Mouse (Mus musculus) liver, embryonic 12.5 days (tissue): ENCODE measurements at regions not wholly inside any gene's neighbourhood (a gene's known extent, or its start where the extent isn't known, plus 50 kb on each side); places are given as distances from the start of the nearest gene placed in this dataset.

Experiments used
- ATAC-seq: fragments of 200-750 bp; cut with Nextera tagmentation; 2 replicates; pipeline ENCODE4 v1.8.0; 2017; ENCODE audit warnings: moderate number of reproducible peaks, mild to moderate bottlenecking, moderate library complexity
- H3K27ac ChIP-seq: fragments of 300-500 bp; sonication (generic); 2 replicates; pipeline ENCODE4 v1.5.1; 2016; ENCODE audit warnings: mild to moderate bottlenecking
- H3K27me3 ChIP-seq: fragments of 300-500 bp; sonication (generic); replicated peaks from 2 replicates; pipeline ENCODE4 v1.6.1; 2016; ENCODE audit warnings: mild to moderate bottlenecking, moderate library complexity
- H3K36me3 ChIP-seq: fragments of 300-500 bp; sonication (generic); 2 replicates; pipeline ENCODE4 v1.6.1; 2016; ENCODE audit warnings: mild to moderate bottlenecking, moderate library complexity
- H3K4me1 ChIP-seq: fragments of 300-500 bp; sonication (generic); 2 replicates; pipeline ENCODE4 v1.6.1; 2016
- H3K4me2 ChIP-seq: fragments of 300-500 bp; sonication (generic); 2 replicates; pipeline ENCODE4 v1.6.1; 2016; ENCODE audit warnings: mild to moderate bottlenecking, moderate library complexity
- H3K4me3 ChIP-seq: fragments of 300-500 bp; sonication (generic); 2 replicates; pipeline ENCODE4 v1.5.1; 2016; ENCODE audit warnings: mild to moderate bottlenecking, moderate library complexity
- H3K9ac ChIP-seq: fragments of 300-500 bp; sonication (generic); 2 replicates; pipeline ENCODE4 v1.6.1; 2016; ENCODE audit warnings: mild to moderate bottlenecking, moderate library complexity
- H3K9me3 ChIP-seq: fragments of 300-500 bp; sonication (generic); replicated peaks from 2 replicates; pipeline ENCODE4 v1.6.1; 2016; ENCODE audit warnings: mild to moderate bottlenecking, moderate library complexity
- WGBS: fragments of 180-500 bp; shearing (Covaris S2); methylation state at CpG from one replicate; pipeline ENCODE4 v1.1.7; 2016; ENCODE audit not compliant: insufficient replicate concordance; 5-methylcytosine and 5-hydroxymethylcytosine counted together

- Histone ChIP-seq H3K36me3 (no peaks in the 10 kb centered on the region), H3K27me3 (no peaks in the 10 kb centered on the region), H3K27ac (no peak overlapping the region), H3K4me2 (no peak overlapping the region), H3K9ac (no peak overlapping the region), H3K4me1 (peaks cover 8% of the 10 kb centered on the region), H3K9me3 (no peaks in the 10 kb centered on the region), H3K4me3 (no peak overlapping the region)
- ATAC-seq = no peak
- 65% methylated on average over 6 of the region's 6 CpGs for WGBS
Measured at GRCm38 (mm10) chr14:105805762-105806161, 90.9 kb downstream of the Spry2 start.

GRCm38 (mm10) chr14:105805362-105805761 lies 91.3 kb downstream of the Spry2 start:
- no peak overlapping the region for H3K4me2 ChIP-seq
- H3K27me3 ChIP-seq = no peaks in the 10 kb centered on the region
- no peak overlapping the region for H3K9ac ChIP-seq
- no peaks in the 10 kb centered on the region for H3K9me3 ChIP-seq
- H3K27ac ChIP-seq = no peak overlapping the region
- no peak for ATAC-seq
- WGBS = 38% methylated on average over 5 of the region's 5 CpGs
- no peak overlapping the region for H3K4me3 ChIP-seq
- H3K4me1 ChIP-seq = peaks cover 8% of the 10 kb centered on the region
- H3K36me3 ChIP-seq = no peaks in the 10 kb centered on the region

DNA sequence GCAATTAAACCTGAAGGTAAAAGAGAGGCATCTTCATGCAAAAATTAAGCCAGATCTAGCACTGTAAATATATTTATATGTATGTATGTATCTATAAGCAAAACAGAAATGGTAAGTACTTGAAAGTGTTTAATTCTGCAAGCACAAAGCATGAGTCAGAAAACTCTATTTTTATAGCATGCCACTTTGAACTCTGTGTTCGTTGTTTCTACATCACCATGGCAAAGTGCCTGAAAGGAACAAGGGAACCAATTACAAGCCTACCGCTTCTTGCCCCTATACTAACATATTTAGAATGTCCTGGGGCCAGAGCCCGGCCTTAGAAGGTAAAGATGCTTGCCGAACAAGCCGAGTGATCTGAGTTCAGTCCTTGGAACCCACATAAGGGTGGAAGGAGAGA lies 91.9 kb downstream of the Spry2 start:
- WGBS = 73% methylated on average over 5 of the region's 5 CpGs
- Histone ChIP-seq H3K4me2 (no peak overlapping the region), H3K27ac (no peak overlapping the region), H3K4me3 (no peak overlapping the region), H3K9me3 (no peaks in the 10 kb centered on the region), H3K9ac (no peak overlapping the region), H3K36me3 (no peaks in the 10 kb centered on the region), H3K4me1 (peaks cover 8% of the 10 kb centered on the region), H3K27me3 (no peaks in the 10 kb centered on the region)
- no peak for ATAC-seq

DNA sequence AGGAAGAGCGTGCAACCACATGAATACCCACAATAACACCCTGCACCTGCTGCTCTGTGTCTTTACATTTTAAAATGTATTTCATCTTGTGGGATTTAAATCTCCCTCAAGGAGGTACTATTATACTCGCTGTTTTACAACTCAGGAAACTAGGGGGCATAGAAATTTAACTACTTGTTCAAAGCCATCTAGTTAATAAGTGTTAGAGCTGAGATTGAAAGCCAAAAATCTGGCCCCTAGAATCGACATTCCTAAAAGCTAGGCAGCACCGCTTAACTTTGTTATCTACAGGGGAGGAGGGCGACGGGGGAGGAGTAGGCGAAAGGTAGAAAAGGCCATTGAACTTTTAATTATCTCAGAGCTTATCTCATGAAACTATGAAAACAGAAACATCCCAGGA lies 93.3 kb downstream of the Spry2 start:
- Histone ChIP-seq H3K4me2 (peak overlapping the region; percentile 56), H3K4me1 (peaks cover 8% of the 10 kb centered on the region), H3K27ac (peak overlapping the region; percentile 2; the same call in 1 of the 2 replicates), H3K9me3 (no peaks in the 10 kb centered on the region), H3K9ac (no peak overlapping the region), H3K36me3 (no peaks in the 10 kb centered on the region), H3K27me3 (no peaks in the 10 kb centered on the region), H3K4me3 (0 out of 2 replicates have a peak overlapping the region, but pooled peaks have one; percentile 4)
- WGBS = 24% methylated on average over 7 of the region's 7 CpGs
- ATAC-seq = no peak

DNA sequence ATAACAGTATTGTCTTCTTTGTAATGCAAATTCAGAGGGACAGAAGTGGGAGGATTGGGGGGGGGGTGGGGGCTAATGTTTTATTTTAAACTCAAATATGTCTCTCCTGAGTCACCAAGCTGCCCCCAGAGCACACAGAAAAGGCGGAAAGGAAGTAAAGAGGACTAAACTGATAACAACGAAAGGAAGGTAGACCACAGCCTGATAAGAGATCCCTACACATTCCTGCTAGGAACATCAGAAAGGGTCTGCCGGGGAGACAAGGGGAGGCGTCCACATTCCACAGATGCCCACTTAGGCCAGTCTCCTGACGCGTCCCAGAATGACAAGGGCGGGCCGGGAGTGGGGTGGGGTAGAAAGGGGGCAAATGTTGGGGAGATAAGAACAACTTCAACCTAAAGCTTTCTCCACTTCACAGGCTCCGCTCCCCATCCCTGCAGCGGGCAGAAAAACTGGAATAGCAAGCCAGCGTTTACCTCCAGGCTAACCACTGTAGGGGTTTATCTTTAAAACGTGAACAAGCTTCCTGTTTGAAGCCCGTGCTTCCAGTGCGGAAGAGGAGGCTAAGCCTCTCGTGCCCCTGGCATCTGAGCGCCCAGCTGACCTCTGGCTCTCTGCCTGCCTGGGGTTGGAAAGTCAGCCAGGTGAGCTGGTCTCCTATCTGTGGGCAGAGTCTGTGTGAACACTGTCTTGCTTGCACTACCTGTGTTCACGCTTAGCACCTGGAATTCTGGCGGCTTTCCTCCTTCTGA lies 93.9 kb downstream of the Spry2 start:
- peak overlapping the region; percentile 4; the same call in 1 of the 2 replicates for H3K4me3 ChIP-seq

DNA sequence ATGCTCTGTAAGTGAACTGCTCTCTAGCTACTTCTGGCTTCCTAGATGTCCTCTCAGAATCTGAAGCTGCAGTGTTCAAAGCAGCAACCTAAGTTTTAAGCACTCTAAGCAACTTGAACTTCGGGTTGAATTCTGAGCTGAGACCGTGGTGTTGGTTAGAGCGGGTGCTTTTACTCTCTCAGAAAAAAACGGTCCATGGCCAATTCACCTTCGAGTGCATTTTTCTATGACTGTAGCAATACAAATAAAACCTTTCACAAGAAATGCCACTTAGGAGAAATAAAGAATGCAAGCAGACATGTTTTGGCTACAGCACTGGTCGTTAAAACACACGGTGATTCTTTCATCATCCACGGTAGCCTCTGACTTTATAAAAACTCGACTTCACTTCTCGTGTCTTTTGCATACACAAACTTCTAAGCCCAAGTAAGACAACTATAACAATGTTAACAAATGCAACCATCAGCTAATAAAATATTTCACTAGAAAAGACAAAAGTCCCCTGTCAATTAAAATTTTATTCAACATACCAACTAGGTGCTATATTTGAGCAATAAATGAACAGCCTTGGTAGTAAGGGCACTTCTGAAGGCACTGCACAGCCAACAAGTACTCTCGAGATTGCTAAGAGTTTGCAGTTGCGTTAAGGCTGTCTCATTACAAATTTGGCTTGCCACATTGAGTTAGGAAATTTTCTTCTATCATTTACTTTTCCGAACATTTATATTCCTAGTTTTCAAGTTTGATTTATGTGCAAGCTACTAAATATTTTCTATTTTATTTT lies 96.3 kb downstream of the Spry2 start:
- no peak overlapping the region for H3K4me2 ChIP-seq
- no peaks in the 10 kb centered on the region for H3K27me3 ChIP-seq
- H3K27ac ChIP-seq = no peak overlapping the region
- no peak overlapping the region for H3K4me3 ChIP-seq
- no peak overlapping the region for H3K9ac ChIP-seq
- no peak for ATAC-seq
- no peaks in the 10 kb centered on the region for H3K36me3 ChIP-seq
- peaks cover 8% of the 10 kb centered on the region for H3K4me1 ChIP-seq
- 79% methylated on average over 13 of the region's 13 CpGs for WGBS
- no peaks in the 10 kb centered on the region for H3K9me3 ChIP-seq

More for the DNA sequence above, 93.9 kb downstream of the Spry2 start:
- Histone ChIP-seq H3K9ac (no peak overlapping the region), H3K4me2 (peak overlapping the region; percentile 56), H3K9me3 (no peaks in the 10 kb centered on the region), H3K27me3 (no peaks in the 10 kb centered on the region), H3K36me3 (no peaks in the 10 kb centered on the region), H3K4me1 (peaks cover 8% of the 10 kb centered on the region), H3K27ac (peak overlapping the region; percentile 2)
- ATAC-seq = 0 out of 2 replicates have a peak, but pooled peaks have one; percentile 46
- 3% methylated on average over 18 of the region's 18 CpGs for WGBS

DNA sequence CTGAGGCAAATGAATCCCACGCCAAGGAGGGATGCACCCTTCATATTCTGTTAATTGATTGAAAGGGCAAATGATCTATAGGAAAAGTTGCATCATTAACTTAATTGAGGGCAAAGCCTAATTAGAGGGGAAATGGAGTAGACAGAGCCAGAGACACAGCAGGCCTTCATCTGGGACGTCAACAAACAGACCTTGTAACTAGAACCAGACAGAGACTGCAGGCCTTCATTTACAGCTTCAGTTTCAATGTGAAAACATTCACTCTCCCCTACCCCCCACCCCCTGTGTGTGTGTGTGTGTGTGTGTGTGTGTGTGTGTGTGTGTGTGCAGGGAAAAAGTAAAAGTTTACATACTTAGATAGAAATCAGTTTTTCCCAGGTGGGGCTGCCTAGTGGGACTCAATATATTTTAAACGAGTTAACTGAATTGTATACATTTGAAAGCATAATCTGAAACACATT lies 97.2 kb downstream of the Spry2 start:
- 48% methylated on average over 3 of the region's 3 CpGs for WGBS
- H3K36me3 ChIP-seq = no peaks in the 10 kb centered on the region
- ATAC-seq = no peak
- no peak overlapping the region for H3K9ac ChIP-seq
- H3K27me3 ChIP-seq = no peaks in the 10 kb centered on the region
- no peak overlapping the region for H3K4me2 ChIP-seq
- no peak overlapping the region for H3K27ac ChIP-seq
- no peak overlapping the region for H3K4me3 ChIP-seq
- H3K4me1 ChIP-seq = peaks cover 8% of the 10 kb centered on the region
- no peaks in the 10 kb centered on the region for H3K9me3 ChIP-seq

DNA sequence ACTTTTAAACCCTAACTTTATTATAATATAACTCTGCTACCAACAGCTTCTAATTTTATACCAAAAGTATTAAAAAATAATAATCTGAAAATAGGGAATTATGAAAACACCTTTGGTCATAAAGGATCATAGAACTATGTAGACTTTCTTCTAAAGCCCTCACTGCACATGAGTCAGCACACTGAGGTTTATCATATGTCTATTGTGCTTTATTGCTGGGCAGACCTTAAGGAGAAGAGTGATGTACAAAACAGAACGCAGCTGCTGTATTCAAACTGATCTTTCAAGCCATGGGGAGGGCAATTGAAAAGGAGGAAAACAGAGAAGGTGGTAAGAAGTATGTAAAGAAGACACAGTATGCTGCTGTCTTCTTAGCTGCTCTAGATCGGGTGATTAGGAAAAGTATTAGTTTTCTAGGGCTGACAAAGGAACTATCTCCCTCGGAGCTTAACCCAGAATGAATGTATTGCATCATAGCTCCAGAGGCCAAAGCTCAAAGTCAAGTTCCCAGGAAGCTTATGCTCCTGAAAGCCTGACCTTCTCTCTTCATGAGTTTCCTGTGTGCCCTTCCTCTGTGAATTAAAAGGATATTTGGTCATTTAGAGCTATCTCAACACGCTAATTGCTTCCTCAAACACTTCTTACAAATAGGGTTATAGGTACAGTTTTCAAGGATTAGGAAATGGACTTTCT lies 103.5 kb downstream of the Spry2 start:
- H3K36me3 ChIP-seq = no peaks in the 10 kb centered on the region
- no peak for ATAC-seq
- 56% methylated on average over 4 of the region's 4 CpGs for WGBS

GRCm38 (mm10) chr14:105790441-105790840 lies 106.2 kb downstream of the Spry2 start:
- no peaks in the 10 kb centered on the region for H3K27me3 ChIP-seq
- ATAC-seq = no peak
- 76% methylated on average over 4 of the region's 4 CpGs for WGBS
- no peak overlapping the region for H3K9ac ChIP-seq
- no peak overlapping the region for H3K4me2 ChIP-seq
- no peak overlapping the region for H3K27ac ChIP-seq
- H3K9me3 ChIP-seq = no peaks in the 10 kb centered on the region
- no peaks in the 10 kb centered on the region for H3K4me1 ChIP-seq
- no peaks in the 10 kb centered on the region for H3K36me3 ChIP-seq
- H3K4me3 ChIP-seq = no peak overlapping the region

More for the DNA sequence above, 103.5 kb downstream of the Spry2 start:
- H3K9me3 ChIP-seq = no peaks in the 10 kb centered on the region
- no peak overlapping the region for H3K4me3 ChIP-seq
- H3K27ac ChIP-seq = no peak overlapping the region
- no peaks in the 10 kb centered on the region for H3K4me1 ChIP-seq
- H3K27me3 ChIP-seq = no peaks in the 10 kb centered on the region
- no peak overlapping the region for H3K4me2 ChIP-seq
- no peak overlapping the region for H3K9ac ChIP-seq

- Histone ChIP-seq H3K4me2 (no peak overlapping the region), H3K9ac (no peak overlapping the region), H3K9me3 (no peaks in the 10 kb centered on the region), H3K27ac (no peak overlapping the region), H3K27me3 (no peaks in the 10 kb centered on the region), H3K4me3 (no peak overlapping the region), H3K4me1 (no peaks in the 10 kb centered on the region), H3K36me3 (no peaks in the 10 kb centered on the region)
- WGBS = 72% methylated on average over 5 of the region's 5 CpGs
- ATAC-seq = no peak
Measured at GRCm38 (mm10) chr14:105783428-105783827, 113.2 kb downstream of the Spry2 start.

- Histone ChIP-seq H3K4me2 (no peak overlapping the region), H3K27me3 (no peaks in the 10 kb centered on the region), H3K4me1 (no peaks in the 10 kb centered on the region), H3K36me3 (no peaks in the 10 kb centered on the region), H3K9ac (no peak overlapping the region), H3K9me3 (no peaks in the 10 kb centered on the region), H3K4me3 (no peak overlapping the region), H3K27ac (no peak overlapping the region)
- no peak for ATAC-seq
- WGBS = 63% methylated on average over 3 of the region's 3 CpGs
Measured at GRCm38 (mm10) chr14:105779760-105780159, 116.9 kb downstream of the Spry2 start.

- Histone ChIP-seq H3K9ac (no peak overlapping the region), H3K4me1 (no peaks in the 10 kb centered on the region), H3K27ac (no peak overlapping the region), H3K27me3 (no peaks in the 10 kb centered on the region), H3K9me3 (no peaks in the 10 kb centered on the region), H3K36me3 (no peaks in the 10 kb centered on the region), H3K4me3 (no peak overlapping the region), H3K4me2 (no peak overlapping the region)
- no peak for ATAC-seq
- WGBS = 39% methylated on average over 4 of the region's 4 CpGs
Measured at GRCm38 (mm10) chr14:105779349-105779748, 117.3 kb downstream of the Spry2 start.
